Comparison of ENCODE assay signal across 9 mouse cellular contexts in genomic region chr10:120707771-120708750, GRCm38 (mm10).
DNase-seq lines count a peak whose midpoint lies in the region; ATAC-seq lines count a peak whose summit lies in the region.
"Had no signal": no experiment of that assay in that cellular context is flagged by ENCODE, and none has a peak within 500 bp of the region (broad histone marks: within the 10 kb centered on the region; RNA-seq: fewer than 3 reads in every experiment).

No protein-coding gene starts in this region.

- peaks cover 3% of the 10 kb centered on the region; the same call in 1 of the 2 replicates for H3K9me3 ChIP-seq in heart, embryonic 12.5 days (replicated peaks)
- no peaks in the 10 kb centered on the region for H3K9me3 ChIP-seq in hindbrain, embryonic 16.5 days (ENCODE audit: control insufficient read depth, low read length)

- DNase-seq in heart, adult 8-10 months (ENCODE audit: low spot score) = no peak
- peak; percentile 81 for DNase-seq in embryo, embryonic 11 days
- no peak for DNase-seq in adipocyte (ENCODE audit: low spot score)
- no peak for DNase-seq in adrenal gland, adult 2 months
- DNase-seq in adrenal gland, adult 8-10 months = no peak

- WGBS in heart, embryonic 12.5 days = 22% methylated on average over 20 of the region's 20 CpGs
- WGBS in hindbrain, embryonic 16.5 days = 27% methylated on average over 20 of the region's 20 CpGs

- H3K36me3 ChIP-seq in heart, embryonic 12.5 days = no peaks in the 10 kb centered on the region
- no peaks in the 10 kb centered on the region for H3K36me3 ChIP-seq in hindbrain, embryonic 16.5 days (ENCODE audit: control insufficient read depth, insufficient read depth, low read length)
- H3K36me3 ChIP-seq: G1E had no signal

- peak overlapping the region; percentile 79 for H3K27ac ChIP-seq in heart, embryonic 12.5 days (ENCODE audit: poor library complexity, severe bottlenecking)
- no peak overlapping the region for H3K27ac ChIP-seq in hindbrain, embryonic 16.5 days (ENCODE audit: low read depth, low read length)

- no peak overlapping the region for H3K9ac ChIP-seq in heart, embryonic 12.5 days
- peak overlapping the region; percentile 52 for H3K9ac ChIP-seq in hindbrain, embryonic 16.5 days (ENCODE audit: low read depth, low read length)

- peak overlapping the region; percentile 43 for H3K4me2 ChIP-seq in heart, embryonic 12.5 days
- peak overlapping the region; percentile 35 for H3K4me2 ChIP-seq in hindbrain, embryonic 16.5 days (ENCODE audit: low read length)

- no peak overlapping the region for H3K4me3 ChIP-seq in heart, embryonic 12.5 days
- H3K4me3 ChIP-seq in hindbrain, embryonic 16.5 days (ENCODE audit: low read length) = no peak overlapping the region

- H3K4me1 ChIP-seq in heart, embryonic 12.5 days (replicated peaks) = peaks cover 32% of the 10 kb centered on the region
- peaks cover 6% of the 10 kb centered on the region for H3K4me1 ChIP-seq in hindbrain, embryonic 16.5 days (ENCODE audit: control insufficient read depth, insufficient read depth, low read depth, low read length)

- peak; percentile 40 for ATAC-seq in heart, embryonic 12.5 days (ENCODE audit: insufficient number of reproducible peaks, low FRiP score)
- ATAC-seq in hindbrain, embryonic 16.5 days = no peak
- ATAC-seq in megakaryocyte-erythroid progenitor cell, adult 5-6 weeks (replicated peaks; ENCODE audit: low FRiP score, low TSS enrichment, poor library complexity, severe bottlenecking) = peak; percentile 62

- H3K27me3 ChIP-seq in heart, embryonic 12.5 days (replicated peaks) = no peaks in the 10 kb centered on the region
- no peaks in the 10 kb centered on the region for H3K27me3 ChIP-seq in hindbrain, embryonic 16.5 days (replicated peaks; ENCODE audit: control insufficient read depth, insufficient read depth, low read length)
